24 mouse cellular contexts compared by ENCODE assay signal in the genomic region with DNA sequence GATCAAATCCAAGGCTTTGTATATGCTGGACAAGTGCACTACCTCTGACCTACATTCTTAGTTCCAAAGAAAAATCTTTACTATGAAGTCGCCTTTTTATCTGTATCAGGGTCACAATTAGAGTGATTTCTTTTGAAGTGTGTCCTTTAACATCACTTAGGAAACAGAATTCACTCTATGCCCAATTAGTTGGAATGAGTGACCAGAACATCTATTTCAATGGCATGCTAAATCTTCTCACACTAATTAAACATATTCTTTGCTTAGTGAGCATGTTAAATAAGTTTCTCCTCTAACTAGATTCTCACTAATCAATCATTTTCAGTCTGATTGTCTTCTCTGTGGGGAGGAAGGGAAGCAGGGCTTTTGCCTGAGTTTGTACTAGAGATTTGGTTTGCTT.
"Had no signal": no experiment of that assay in that cellular context is flagged by ENCODE, and none has a peak within 500 bp of the region (broad histone marks: within the 10 kb centered on the region; RNA-seq: fewer than 3 reads in every experiment).

No protein-coding gene starts in this region.

- H3K36me3 ChIP-seq: heart, embryonic 10.5 days; heart, embryonic 12.5 days; hindbrain, embryonic 10.5 days; hindbrain, embryonic 12.5 days; hindbrain, embryonic 15.5 days; limb, embryonic 13.5 days; limb, embryonic 15.5 days; liver, embryonic 12.5 days had no signal

- H3K27me3 ChIP-seq: heart, embryonic 12.5 days; hindbrain, embryonic 12.5 days; hindbrain, embryonic 15.5 days; limb, embryonic 13.5 days; limb, embryonic 15.5 days; liver, embryonic 12.5 days had no signal

- DNase-seq: gastrocnemius, adult 2 months; gastrocnemius, postnatal 10 days; gastrocnemius, postnatal 25 days; heart, adult 18-20 months; heart, postnatal 10 days; heart, postnatal 4 days; kidney, adult 18-20 months; kidney, adult 8-10 months; kidney, postnatal 10 days; kidney, postnatal 25 days; kidney, postnatal 4 days; left cerebral cortex, postnatal 4 days had no signal

- H3K4me1 ChIP-seq: heart, embryonic 10.5 days; heart, embryonic 12.5 days; hindbrain, embryonic 10.5 days; hindbrain, embryonic 12.5 days; hindbrain, embryonic 15.5 days; limb, embryonic 13.5 days; limb, embryonic 15.5 days; liver, embryonic 12.5 days had no signal

- H3K4me3 ChIP-seq: gastrocnemius, adult 2 months; heart, embryonic 10.5 days; heart, embryonic 12.5 days; hindbrain, embryonic 10.5 days; hindbrain, embryonic 12.5 days; hindbrain, embryonic 15.5 days; layer of hippocampus, adult 2 months; limb, embryonic 13.5 days; limb, embryonic 15.5 days; liver, embryonic 12.5 days had no signal

- H3K9me3 ChIP-seq: heart, embryonic 10.5 days; heart, embryonic 12.5 days; hindbrain, embryonic 10.5 days; hindbrain, embryonic 12.5 days; hindbrain, embryonic 15.5 days; limb, embryonic 13.5 days; limb, embryonic 15.5 days; liver, embryonic 12.5 days had no signal

- H3K27ac ChIP-seq: gastrocnemius, adult 2 months; heart, embryonic 10.5 days; hindbrain, embryonic 10.5 days; hindbrain, embryonic 12.5 days; hindbrain, embryonic 15.5 days; hindbrain, postnatal 0 days; layer of hippocampus, adult 2 months; limb, embryonic 13.5 days; limb, embryonic 15.5 days; liver, embryonic 12.5 days; liver, embryonic 14.5 days had no signal

- ATAC-seq: hindbrain, postnatal 0 days; intestine, postnatal 0 days; liver, embryonic 12.5 days had no signal

- H3K4me2 ChIP-seq: heart, embryonic 12.5 days; hindbrain, embryonic 12.5 days; hindbrain, embryonic 15.5 days; limb, embryonic 13.5 days; limb, embryonic 15.5 days; liver, embryonic 12.5 days had no signal

- H3K9ac ChIP-seq: heart, embryonic 12.5 days; hindbrain, embryonic 12.5 days; hindbrain, embryonic 15.5 days; limb, embryonic 13.5 days; limb, embryonic 15.5 days; liver, embryonic 12.5 days; liver, embryonic 14.5 days had no signal
